Mouse (Mus musculus) liver, embryonic 12.5 days (tissue): Measurements from ENCODE around the gene Mmp9. TPM values are rescaled to one million over a fixed set of nuclear protein-coding genes. Genes with fewer than 3 reads are reported as not detected.

ENCODE experiments used
- ATAC-seq: fragments of 200-750 bp; cut with Nextera tagmentation; 2 replicates; pipeline ENCODE4 v1.8.0; 2017; ENCODE audit warnings: moderate number of reproducible peaks, mild to moderate bottlenecking, moderate library complexity
- H3K27ac ChIP-seq: fragments of 300-500 bp; sonication (generic); 2 replicates; pipeline ENCODE4 v1.5.1; 2016; ENCODE audit warnings: mild to moderate bottlenecking
- H3K27me3 ChIP-seq: fragments of 300-500 bp; sonication (generic); replicated peaks from 2 replicates; pipeline ENCODE4 v1.6.1; 2016; ENCODE audit warnings: mild to moderate bottlenecking, moderate library complexity
- H3K36me3 ChIP-seq: fragments of 300-500 bp; sonication (generic); 2 replicates; pipeline ENCODE4 v1.6.1; 2016; ENCODE audit warnings: mild to moderate bottlenecking, moderate library complexity
- H3K4me1 ChIP-seq: fragments of 300-500 bp; sonication (generic); 2 replicates; pipeline ENCODE4 v1.6.1; 2016
- H3K4me2 ChIP-seq: fragments of 300-500 bp; sonication (generic); 2 replicates; pipeline ENCODE4 v1.6.1; 2016; ENCODE audit warnings: mild to moderate bottlenecking, moderate library complexity
- H3K4me3 ChIP-seq: fragments of 300-500 bp; sonication (generic); 2 replicates; pipeline ENCODE4 v1.5.1; 2016; ENCODE audit warnings: mild to moderate bottlenecking, moderate library complexity
- H3K9ac ChIP-seq: fragments of 300-500 bp; sonication (generic); 2 replicates; pipeline ENCODE4 v1.6.1; 2016; ENCODE audit warnings: mild to moderate bottlenecking, moderate library complexity
- H3K9me3 ChIP-seq: fragments of 300-500 bp; sonication (generic); replicated peaks from 2 replicates; pipeline ENCODE4 v1.6.1; 2016; ENCODE audit warnings: mild to moderate bottlenecking, moderate library complexity
- WGBS: fragments of 180-500 bp; shearing (Covaris S2); methylation state at CpG from one replicate; pipeline ENCODE4 v1.1.7; 2016; ENCODE audit not compliant: insufficient replicate concordance; 5-methylcytosine and 5-hydroxymethylcytosine counted together
- polyA plus RNA-seq: library from polyadenylated mRNA; unstranded; fragments of >200 nt; fragmentation: Nextera tagmentation; extraction: Ambion mirVana; gene quantifications from 2 replicates; pipeline ENCODE4 v1.2.1, GENCODE M21; 2016

Gene Mmp9
- polyA plus RNA-seq, 1 experiment from 2014 or later: 1.9 TPM

- no peak overlapping the region for H3K9ac ChIP-seq
- H3K4me3 ChIP-seq: 0 out of 2 replicates have a peak overlapping the region, but pooled peaks have one; percentile 63
- H3K4me2 ChIP-seq: peak overlapping the region; percentile 82
- H3K27ac ChIP-seq: no peak overlapping the region
- H3K27me3 ChIP-seq: peaks cover 83% of the 10 kb centered on the region
- H3K4me1 ChIP-seq: peaks cover 17% of the 10 kb centered on the region
- H3K9me3 ChIP-seq: no peaks in the 10 kb centered on the region
- H3K36me3 ChIP-seq: no peaks in the 10 kb centered on the region
- 6% methylated on average over 17 of the region's 17 CpGs for WGBS
- no peak for ATAC-seq
These were observed 21.1 kb downstream of the Mmp9 start for GRCm38 (mm10) chr2:164961506-164962182.

GRCm38 (mm10) chr2:164962183-164962580 is 21.6 kb downstream of the Mmp9 start:
- no peak overlapping the region for H3K4me3 ChIP-seq
- no peak overlapping the region for H3K4me2 ChIP-seq
- no peaks in the 10 kb centered on the region for H3K36me3 ChIP-seq
- H3K9me3 ChIP-seq: no peaks in the 10 kb centered on the region
- no peak overlapping the region for H3K27ac ChIP-seq
- no peak overlapping the region for H3K9ac ChIP-seq
- H3K27me3 ChIP-seq: peaks cover 83% of the 10 kb centered on the region
- WGBS: 35% methylated on average over 7 of the region's 7 CpGs
- no peak for ATAC-seq
- H3K4me1 ChIP-seq: peaks cover 17% of the 10 kb centered on the region

- Histone ChIP-seq H3K9ac (no peak overlapping the region), H3K36me3 (no peaks in the 10 kb centered on the region), H3K4me2 (no peak overlapping the region), H3K27ac (no peak overlapping the region), H3K4me1 (peaks cover 17% of the 10 kb centered on the region), H3K27me3 (peaks cover 92% of the 10 kb centered on the region), H3K4me3 (no peak overlapping the region), H3K9me3 (no peaks in the 10 kb centered on the region)
- ATAC-seq: no peak
- WGBS: 37% methylated on average over 8 of the region's 9 CpGs
These were observed 23.8 kb downstream of the Mmp9 start for GRCm38 (mm10) chr2:164964242-164964894.

- H3K4me2 ChIP-seq: no peak overlapping the region
- peaks cover 17% of the 10 kb centered on the region for H3K4me1 ChIP-seq
- H3K4me3 ChIP-seq: no peak overlapping the region
- H3K36me3 ChIP-seq: no peaks in the 10 kb centered on the region
- no peak overlapping the region for H3K27ac ChIP-seq
- peaks cover 97% of the 10 kb centered on the region for H3K27me3 ChIP-seq
- ATAC-seq: no peak
- WGBS: 82% methylated on average over 1 of the region's 1 CpGs
- no peaks in the 10 kb centered on the region for H3K9me3 ChIP-seq
- no peak overlapping the region for H3K9ac ChIP-seq
These were observed 24.4 kb downstream of the Mmp9 start for GRCm38 (mm10) chr2:164964981-164965380.

DNA sequence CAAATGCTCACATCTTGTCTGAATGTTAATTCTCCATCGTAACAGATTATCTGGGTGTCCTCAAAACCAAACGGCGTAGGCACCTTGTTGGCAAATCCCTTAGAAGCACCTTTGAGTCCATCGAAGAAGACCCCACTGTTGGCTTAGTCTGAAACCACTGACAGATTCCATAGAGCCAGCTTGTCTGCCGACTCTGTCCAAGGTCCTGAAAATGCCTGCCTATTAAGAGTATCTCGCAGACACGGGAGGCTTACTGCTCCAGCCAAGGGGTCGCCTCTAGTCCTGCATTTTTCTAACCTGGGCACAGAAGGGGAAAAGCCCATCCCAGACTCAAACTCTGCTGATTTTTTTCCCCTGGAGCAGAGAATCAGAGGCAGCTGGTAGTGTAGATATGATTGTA is 25.8 kb downstream of the Mmp9 start:
- Histone ChIP-seq H3K27me3 (peaks cover 97% of the 10 kb centered on the region), H3K27ac (no peak overlapping the region), H3K4me3 (no peak overlapping the region), H3K4me2 (no peak overlapping the region), H3K36me3 (no peaks in the 10 kb centered on the region), H3K9ac (no peak overlapping the region), H3K4me1 (peaks cover 3% of the 10 kb centered on the region), H3K9me3 (no peaks in the 10 kb centered on the region)
- ATAC-seq: no peak
- WGBS: 12% methylated on average over 8 of the region's 8 CpGs

- no peaks in the 10 kb centered on the region; the same call in 1 of the 2 replicates for H3K4me1 ChIP-seq
- no peaks in the 10 kb centered on the region for H3K9me3 ChIP-seq
- no peak overlapping the region for H3K27ac ChIP-seq
- peaks cover 98% of the 10 kb centered on the region for H3K27me3 ChIP-seq
- no peak overlapping the region for H3K9ac ChIP-seq
- ATAC-seq: no peak
- no peak overlapping the region for H3K4me2 ChIP-seq
- H3K36me3 ChIP-seq: no peaks in the 10 kb centered on the region
- H3K4me3 ChIP-seq: no peak overlapping the region
- WGBS: 9% methylated on average over 6 of the region's 6 CpGs
These were observed 26.6 kb downstream of the Mmp9 start for GRCm38 (mm10) chr2:164967193-164967592.

DNA sequence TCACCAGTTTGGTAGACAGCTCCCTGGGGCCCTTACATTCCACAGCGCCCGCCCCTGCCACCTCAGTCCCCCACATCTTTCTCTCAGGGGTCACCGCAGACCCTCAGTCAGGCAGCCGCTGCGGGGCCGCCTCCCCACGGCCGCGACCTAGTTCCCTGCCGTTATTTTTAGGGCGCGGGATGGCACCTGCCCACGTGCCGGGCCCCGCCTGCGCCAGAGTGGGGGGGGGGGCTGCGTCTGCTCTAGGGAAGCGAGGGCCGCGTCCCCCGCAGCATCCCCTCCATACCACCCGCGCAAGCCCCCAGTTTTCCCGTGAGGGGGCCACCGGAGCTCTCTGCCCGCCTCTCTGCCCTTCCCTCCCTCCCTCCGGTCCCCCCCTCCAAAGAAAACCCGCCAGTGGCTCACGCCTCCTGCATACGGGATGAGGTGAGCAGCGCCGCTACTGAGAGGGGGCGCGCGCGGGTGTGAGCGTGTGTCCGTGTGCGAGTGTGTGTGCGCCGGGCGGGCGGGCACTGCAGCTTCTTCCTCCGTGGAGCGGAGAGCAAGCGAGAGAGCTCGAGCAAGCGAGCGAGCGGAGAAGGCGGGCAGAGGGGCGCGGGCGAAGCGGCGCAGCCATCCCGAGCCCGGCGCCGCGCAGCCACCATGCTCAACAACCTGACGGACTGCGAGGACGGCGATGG is 27.3 kb downstream of the Mmp9 start:
- no peak overlapping the region for H3K27ac ChIP-seq
- H3K4me2 ChIP-seq: peak overlapping the region; percentile 46
- no peak overlapping the region for H3K9ac ChIP-seq
- 5% methylated on average over 52 of the region's 65 CpGs for WGBS
- H3K4me3 ChIP-seq: peak overlapping the region; percentile 21; the same call in 1 of the 2 replicates
- no peaks in the 10 kb centered on the region for H3K36me3 ChIP-seq
- no peak for ATAC-seq
- peaks cover 99% of the 10 kb centered on the region for H3K27me3 ChIP-seq
- H3K4me1 ChIP-seq: no peaks in the 10 kb centered on the region; the same call in 1 of the 2 replicates
- H3K9me3 ChIP-seq: no peaks in the 10 kb centered on the region

- Histone ChIP-seq H3K4me1 (no peaks in the 10 kb centered on the region; the same call in 1 of the 2 replicates), H3K9ac (no peak overlapping the region), H3K9me3 (no peaks in the 10 kb centered on the region), H3K4me2 (peak overlapping the region; percentile 46), H3K36me3 (no peaks in the 10 kb centered on the region), H3K27ac (no peak overlapping the region), H3K4me3 (peak overlapping the region; percentile 21; the same call in 1 of the 2 replicates), H3K27me3 (peaks cover 99% of the 10 kb centered on the region)
- ATAC-seq: no peak; the same call in 1 of the 2 replicates
- 1% methylated on average over 27 of the region's 29 CpGs for WGBS
These were observed 27.9 kb downstream of the Mmp9 start for GRCm38 (mm10) chr2:164968451-164968851.

GRCm38 (mm10) chr2:164969348-164969781 is 28.8 kb downstream of the Mmp9 start:
- H3K4me1 ChIP-seq: no peaks in the 10 kb centered on the region; the same call in 1 of the 2 replicates
- no peaks in the 10 kb centered on the region for H3K36me3 ChIP-seq
- H3K4me3 ChIP-seq: no peak overlapping the region
- H3K9ac ChIP-seq: no peak overlapping the region
- no peaks in the 10 kb centered on the region for H3K9me3 ChIP-seq
- no peak for ATAC-seq
- WGBS: 4% methylated on average over 21 of the region's 21 CpGs
- H3K4me2 ChIP-seq: no peak overlapping the region
- H3K27me3 ChIP-seq: peaks cover 98% of the 10 kb centered on the region
- no peak overlapping the region for H3K27ac ChIP-seq

GRCm38 (mm10) chr2:164970631-164971196 is 30.1 kb downstream of the Mmp9 start:
- H3K9ac ChIP-seq: no peak overlapping the region
- peaks cover 91% of the 10 kb centered on the region for H3K27me3 ChIP-seq
- 3% methylated on average over 42 of the region's 42 CpGs for WGBS
- no peak for ATAC-seq
- H3K27ac ChIP-seq: no peak overlapping the region
- peak overlapping the region; percentile 10; the same call in 1 of the 2 replicates for H3K4me2 ChIP-seq
- H3K36me3 ChIP-seq: no peaks in the 10 kb centered on the region
- H3K4me3 ChIP-seq: no peak overlapping the region
- H3K4me1 ChIP-seq: no peaks in the 10 kb centered on the region; the same call in 1 of the 2 replicates
- no peaks in the 10 kb centered on the region for H3K9me3 ChIP-seq

DNA sequence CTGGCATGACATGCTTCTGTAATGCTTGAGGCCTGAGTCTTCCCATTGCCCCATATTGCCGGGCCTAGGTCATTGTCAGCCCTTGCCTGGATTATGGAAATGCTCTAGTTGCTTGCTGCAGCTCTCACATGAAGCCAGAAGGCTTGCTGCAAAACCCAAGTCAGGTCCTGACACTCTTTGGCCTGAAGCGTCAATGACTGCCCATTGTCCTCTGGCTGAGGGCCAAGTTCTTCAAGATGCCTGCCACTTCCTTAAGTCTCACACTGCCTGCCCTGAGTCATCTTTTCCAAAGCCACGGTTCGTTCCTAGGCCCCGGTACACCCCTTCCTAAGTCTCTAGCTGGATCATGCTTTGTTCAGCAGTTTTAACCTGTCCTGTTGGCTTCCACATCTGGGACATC is 32.1 kb downstream of the Mmp9 start:
- no peak for ATAC-seq
- H3K27me3 ChIP-seq: peaks cover 71% of the 10 kb centered on the region
- H3K4me2 ChIP-seq: no peak overlapping the region
- H3K9me3 ChIP-seq: no peaks in the 10 kb centered on the region
- no peak overlapping the region for H3K9ac ChIP-seq
- no peak overlapping the region for H3K27ac ChIP-seq
- H3K4me1 ChIP-seq: no peaks in the 10 kb centered on the region; the same call in 1 of the 2 replicates
- no peaks in the 10 kb centered on the region for H3K36me3 ChIP-seq
- 29% methylated on average over 5 of the region's 5 CpGs for WGBS
- no peak overlapping the region for H3K4me3 ChIP-seq
